Mouse (Mus musculus) liver, embryonic 12.5 days (tissue): ENCODE results near the gene Sumo3. TPM values are rescaled to one million over a fixed set of nuclear protein-coding genes. Genes with fewer than 3 reads are reported as not detected.

Experiments
- ATAC-seq: fragments of 200-750 bp; cut with Nextera tagmentation; 2 replicates; pipeline ENCODE4 v1.8.0; 2017; ENCODE audit warnings: moderate number of reproducible peaks, mild to moderate bottlenecking, moderate library complexity
- H3K27ac ChIP-seq: fragments of 300-500 bp; sonication (generic); 2 replicates; pipeline ENCODE4 v1.5.1; 2016; ENCODE audit warnings: mild to moderate bottlenecking
- H3K27me3 ChIP-seq: fragments of 300-500 bp; sonication (generic); replicated peaks from 2 replicates; pipeline ENCODE4 v1.6.1; 2016; ENCODE audit warnings: mild to moderate bottlenecking, moderate library complexity
- H3K36me3 ChIP-seq: fragments of 300-500 bp; sonication (generic); 2 replicates; pipeline ENCODE4 v1.6.1; 2016; ENCODE audit warnings: mild to moderate bottlenecking, moderate library complexity
- H3K4me1 ChIP-seq: fragments of 300-500 bp; sonication (generic); 2 replicates; pipeline ENCODE4 v1.6.1; 2016
- H3K4me2 ChIP-seq: fragments of 300-500 bp; sonication (generic); 2 replicates; pipeline ENCODE4 v1.6.1; 2016; ENCODE audit warnings: mild to moderate bottlenecking, moderate library complexity
- H3K4me3 ChIP-seq: fragments of 300-500 bp; sonication (generic); 2 replicates; pipeline ENCODE4 v1.5.1; 2016; ENCODE audit warnings: mild to moderate bottlenecking, moderate library complexity
- H3K9ac ChIP-seq: fragments of 300-500 bp; sonication (generic); 2 replicates; pipeline ENCODE4 v1.6.1; 2016; ENCODE audit warnings: mild to moderate bottlenecking, moderate library complexity
- H3K9me3 ChIP-seq: fragments of 300-500 bp; sonication (generic); replicated peaks from 2 replicates; pipeline ENCODE4 v1.6.1; 2016; ENCODE audit warnings: mild to moderate bottlenecking, moderate library complexity
- WGBS: fragments of 180-500 bp; shearing (Covaris S2); methylation state at CpG from one replicate; pipeline ENCODE4 v1.1.7; 2016; ENCODE audit not compliant: insufficient replicate concordance; 5-methylcytosine and 5-hydroxymethylcytosine counted together
- polyA plus RNA-seq: library from polyadenylated mRNA; unstranded; fragments of >200 nt; fragmentation: Nextera tagmentation; extraction: Ambion mirVana; gene quantifications from 2 replicates; pipeline ENCODE4 v1.2.1, GENCODE M21; 2016

Gene Sumo3
- polyA plus RNA-seq, 1 experiment from 2014 or later, result 138 TPM

DNA sequence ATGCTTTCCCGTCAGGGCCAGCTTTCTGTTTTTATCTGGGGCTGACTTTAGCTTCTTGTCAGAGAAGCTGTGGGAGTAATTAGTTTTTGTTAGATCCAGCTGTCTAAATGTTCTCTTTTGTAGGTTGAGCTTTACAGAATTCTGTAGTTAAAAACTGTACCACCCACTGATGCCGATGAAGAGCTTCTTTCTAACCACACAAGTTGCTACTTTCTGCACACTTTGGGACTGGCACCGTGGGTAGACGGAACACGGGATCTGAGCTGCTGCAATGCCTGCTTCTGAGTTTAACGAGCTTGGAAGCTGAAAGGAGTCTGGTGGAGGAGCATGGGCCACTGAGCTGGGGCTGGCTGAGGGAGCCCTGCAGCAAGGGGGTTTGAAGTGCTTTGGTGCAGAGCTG, 14.4 kb upstream of the Sumo3 start:
- no peaks in the 10 kb centered on the region for H3K9me3 ChIP-seq
- H3K4me2 ChIP-seq, result no peak overlapping the region
- 82% methylated on average over 6 of the region's 6 CpGs for WGBS
- peaks cover 53% of the 10 kb centered on the region for H3K4me1 ChIP-seq
- H3K27me3 ChIP-seq, result no peaks in the 10 kb centered on the region
- H3K4me3 ChIP-seq, result no peak overlapping the region
- no peak overlapping the region for H3K9ac ChIP-seq
- H3K36me3 ChIP-seq, result peaks cover 99% of the 10 kb centered on the region
- peak overlapping the region; percentile 38; the same call in 1 of the 2 replicates for H3K27ac ChIP-seq
- ATAC-seq, result no peak

- Histone ChIP-seq H3K9ac (no peak overlapping the region), H3K4me3 (no peak overlapping the region), H3K36me3 (peaks cover 82% of the 10 kb centered on the region), H3K27ac (no peak overlapping the region), H3K9me3 (no peaks in the 10 kb centered on the region), H3K4me1 (peaks cover 7% of the 10 kb centered on the region), H3K4me2 (no peak overlapping the region), H3K27me3 (no peaks in the 10 kb centered on the region)
- ATAC-seq, result no peak
- WGBS, result 68% methylated on average over 2 of the region's 2 CpGs
Observed at GRCm38 (mm10) chr10:77596060-77596459, 9.8 kb upstream of the Sumo3 start.

DNA sequence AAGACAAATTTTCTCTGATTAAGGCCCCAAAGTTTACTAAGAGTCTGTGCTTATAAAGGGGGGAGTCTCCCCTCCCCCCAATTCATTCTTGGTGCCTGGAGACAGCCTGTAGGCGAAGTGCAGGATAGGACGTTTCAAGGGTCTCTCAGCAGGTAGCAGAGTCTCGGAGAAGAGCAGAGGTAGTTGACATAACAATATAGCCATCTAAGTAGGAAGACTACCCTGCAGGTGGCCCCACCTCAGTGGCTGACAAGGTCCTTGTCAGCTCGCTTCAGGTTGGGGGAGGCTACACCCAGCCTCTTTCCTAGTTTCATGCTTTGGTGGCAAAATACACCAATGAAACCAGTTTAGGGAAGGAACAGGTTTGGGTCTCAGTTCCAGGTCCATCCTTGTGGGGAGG, 2.9 kb upstream of the Sumo3 start:
- Histone ChIP-seq H3K36me3 (peaks cover 20% of the 10 kb centered on the region), H3K9ac (no peak overlapping the region), H3K9me3 (peaks cover 5% of the 10 kb centered on the region; the same call in 1 of the 2 replicates), H3K4me1 (peaks cover 26% of the 10 kb centered on the region), H3K27ac (no peak overlapping the region), H3K4me3 (no peak overlapping the region), H3K4me2 (no peak overlapping the region), H3K27me3 (no peaks in the 10 kb centered on the region)
- 61% methylated on average over 4 of the region's 4 CpGs for WGBS
- no peak for ATAC-seq

GRCm38 (mm10) chr10:77604111-77604510, 1.8 kb upstream of the Sumo3 start:
- ATAC-seq, result no peak
- peaks cover 18% of the 10 kb centered on the region for H3K36me3 ChIP-seq
- H3K9ac ChIP-seq, result no peak overlapping the region
- no peak overlapping the region for H3K4me3 ChIP-seq
- H3K4me2 ChIP-seq, result no peak overlapping the region
- WGBS, result 89% methylated on average over 6 of the region's 6 CpGs
- peaks cover 5% of the 10 kb centered on the region; the same call in 1 of the 2 replicates for H3K9me3 ChIP-seq
- H3K27me3 ChIP-seq, result no peaks in the 10 kb centered on the region
- peaks cover 31% of the 10 kb centered on the region for H3K4me1 ChIP-seq
- no peak overlapping the region for H3K27ac ChIP-seq

- Histone ChIP-seq H3K9me3 (peaks cover 5% of the 10 kb centered on the region; the same call in 1 of the 2 replicates), H3K4me3 (no peak overlapping the region), H3K4me2 (no peak overlapping the region), H3K4me1 (peaks cover 35% of the 10 kb centered on the region), H3K36me3 (peaks cover 24% of the 10 kb centered on the region), H3K27ac (peak overlapping the region; percentile 98), H3K27me3 (no peaks in the 10 kb centered on the region), H3K9ac (no peak overlapping the region)
- no peak for ATAC-seq
- 80% methylated on average over 5 of the region's 5 CpGs for WGBS
Observed at GRCm38 (mm10) chr10:77604958-77605357, 939 bp upstream of the Sumo3 start.

DNA sequence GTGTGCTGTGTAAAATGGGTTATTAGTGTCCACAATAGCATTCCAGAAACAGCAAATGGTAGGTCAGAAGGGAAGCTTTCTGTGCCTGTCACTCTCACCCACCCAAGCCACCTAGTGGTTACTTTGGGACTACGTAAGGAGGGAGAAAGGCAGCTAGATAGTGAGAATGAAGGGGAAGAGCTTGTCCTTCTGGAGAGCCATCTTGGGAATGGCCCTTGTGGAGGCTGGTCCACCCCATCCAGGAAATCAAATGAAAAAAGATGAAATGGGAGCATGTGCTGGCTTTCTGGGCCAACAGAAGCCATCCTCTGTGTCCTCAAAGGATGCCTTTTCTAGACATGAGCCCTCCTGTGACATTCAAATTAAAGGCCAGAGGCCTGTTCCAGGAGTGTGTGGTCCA, 529 bp upstream of the Sumo3 start:
- Histone ChIP-seq H3K9ac (peak overlapping the region; percentile 87), H3K27ac (peak overlapping the region; percentile 98), H3K36me3 (peaks cover 28% of the 10 kb centered on the region), H3K4me1 (peaks cover 35% of the 10 kb centered on the region), H3K27me3 (no peaks in the 10 kb centered on the region), H3K4me2 (peak overlapping the region; percentile 95), H3K4me3 (peak overlapping the region; percentile 76), H3K9me3 (peaks cover 5% of the 10 kb centered on the region; the same call in 1 of the 2 replicates)
- peak; percentile 3; the same call in 1 of the 2 replicates for ATAC-seq
- WGBS, result 44% methylated on average over 1 of the region's 1 CpGs

DNA sequence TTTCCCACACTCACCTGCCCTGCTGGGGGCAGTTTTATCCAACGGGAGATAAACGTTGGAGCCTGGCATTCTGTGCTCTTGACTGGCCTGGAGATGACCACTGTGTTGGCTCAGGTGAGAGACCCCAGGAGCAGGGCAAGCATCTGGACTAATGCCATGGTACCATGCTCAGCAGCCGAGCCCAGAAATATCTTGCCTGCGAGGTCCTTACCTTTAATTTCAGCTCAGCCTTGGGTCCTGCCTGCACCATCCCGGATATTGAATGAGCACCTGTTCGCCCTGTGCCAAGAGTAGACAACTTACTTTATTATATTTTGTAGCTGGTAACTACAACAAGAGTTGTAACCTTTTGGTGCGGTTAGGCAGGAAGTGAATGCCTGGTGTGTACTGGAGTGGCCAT, 958 bp downstream of the Sumo3 start:
- Histone ChIP-seq H3K27me3 (no peaks in the 10 kb centered on the region), H3K4me1 (peaks cover 50% of the 10 kb centered on the region), H3K9ac (peak overlapping the region; percentile 87), H3K36me3 (peaks cover 43% of the 10 kb centered on the region), H3K4me2 (peak overlapping the region; percentile 95), H3K9me3 (peaks cover 5% of the 10 kb centered on the region; the same call in 1 of the 2 replicates), H3K4me3 (peak overlapping the region; percentile 76), H3K27ac (peak overlapping the region; percentile 98)
- WGBS, result 16% methylated on average over 7 of the region's 7 CpGs
- peak; percentile 36 for ATAC-seq

DNA sequence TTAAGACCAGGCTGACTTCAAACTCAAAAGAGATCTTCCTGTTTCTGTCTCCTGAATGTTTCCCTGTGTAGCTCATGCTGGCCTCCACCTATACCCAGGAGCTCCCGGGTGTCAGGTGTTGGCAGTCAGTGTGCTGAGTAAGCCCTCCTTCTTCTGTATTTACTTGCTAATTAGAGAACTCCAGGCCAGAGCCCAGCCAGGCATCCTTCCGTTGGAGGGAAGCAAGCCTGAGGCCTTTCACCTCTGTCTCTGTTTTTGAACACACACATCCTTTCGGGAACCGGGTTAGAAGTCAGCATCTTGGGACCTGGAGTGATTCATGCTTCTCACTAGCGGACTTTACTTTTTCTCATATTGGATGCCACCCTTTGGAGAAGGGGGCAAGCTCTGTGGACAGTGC, 1.5 kb downstream of the Sumo3 start:
- peaks cover 52% of the 10 kb centered on the region for H3K4me1 ChIP-seq
- WGBS, result 56% methylated on average over 5 of the region's 5 CpGs
- no peak for ATAC-seq
- H3K4me2 ChIP-seq, result peak overlapping the region; percentile 95
- peak overlapping the region; percentile 76 for H3K4me3 ChIP-seq
- H3K9me3 ChIP-seq, result peaks cover 5% of the 10 kb centered on the region; the same call in 1 of the 2 replicates
- H3K27ac ChIP-seq, result peak overlapping the region; percentile 98
- no peaks in the 10 kb centered on the region for H3K27me3 ChIP-seq
- H3K9ac ChIP-seq, result peak overlapping the region; percentile 87
- H3K36me3 ChIP-seq, result peaks cover 49% of the 10 kb centered on the region

GRCm38 (mm10) chr10:77608589-77608988, 2.7 kb downstream of the Sumo3 start:
- Histone ChIP-seq H3K27ac (no peak overlapping the region), H3K9me3 (peaks cover 5% of the 10 kb centered on the region; the same call in 1 of the 2 replicates), H3K27me3 (no peaks in the 10 kb centered on the region), H3K4me3 (no peak overlapping the region), H3K4me2 (no peak overlapping the region), H3K4me1 (peaks cover 54% of the 10 kb centered on the region), H3K9ac (no peak overlapping the region), H3K36me3 (peaks cover 60% of the 10 kb centered on the region)
- WGBS, result 89% methylated on average over 8 of the region's 8 CpGs
- no peak for ATAC-seq

GRCm38 (mm10) chr10:77610221-77610961, 4.5 kb downstream of the Sumo3 start:
- Histone ChIP-seq H3K36me3 (peaks cover 77% of the 10 kb centered on the region), H3K4me3 (no peak overlapping the region), H3K9me3 (no peaks in the 10 kb centered on the region), H3K27ac (no peak overlapping the region), H3K4me1 (peaks cover 53% of the 10 kb centered on the region), H3K27me3 (no peaks in the 10 kb centered on the region), H3K9ac (no peak overlapping the region), H3K4me2 (no peak overlapping the region)
- no peak for ATAC-seq
- 82% methylated on average over 8 of the region's 8 CpGs for WGBS

DNA sequence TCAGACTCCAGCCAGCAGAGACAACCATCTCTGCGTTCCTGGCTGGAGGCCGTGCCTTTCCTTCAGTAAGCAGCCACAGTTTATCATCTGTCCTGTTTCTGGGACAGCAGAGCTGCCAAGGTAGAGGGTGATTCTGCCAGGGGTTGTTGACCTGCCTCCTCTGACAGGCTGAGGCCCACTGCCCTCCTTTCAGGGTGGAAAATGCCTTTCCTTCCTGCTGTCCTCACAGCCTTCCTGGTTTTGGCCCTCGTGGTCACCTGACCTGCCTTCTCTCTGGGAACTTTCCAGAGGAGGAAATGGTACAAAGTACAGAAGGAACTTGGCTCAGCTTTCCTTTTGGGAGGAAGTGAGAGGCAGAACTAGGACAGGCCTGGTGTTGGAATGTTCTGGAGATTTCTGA, 7.5 kb downstream of the Sumo3 start:
- Histone ChIP-seq H3K4me2 (no peak overlapping the region), H3K4me1 (peaks cover 30% of the 10 kb centered on the region), H3K27me3 (no peaks in the 10 kb centered on the region), H3K36me3 (peaks cover 97% of the 10 kb centered on the region), H3K9ac (no peak overlapping the region), H3K4me3 (no peak overlapping the region), H3K27ac (peak overlapping the region; percentile 43; the same call in 1 of the 2 replicates), H3K9me3 (no peaks in the 10 kb centered on the region)
- no peak for ATAC-seq
- WGBS, result 66% methylated on average over 3 of the region's 3 CpGs

DNA sequence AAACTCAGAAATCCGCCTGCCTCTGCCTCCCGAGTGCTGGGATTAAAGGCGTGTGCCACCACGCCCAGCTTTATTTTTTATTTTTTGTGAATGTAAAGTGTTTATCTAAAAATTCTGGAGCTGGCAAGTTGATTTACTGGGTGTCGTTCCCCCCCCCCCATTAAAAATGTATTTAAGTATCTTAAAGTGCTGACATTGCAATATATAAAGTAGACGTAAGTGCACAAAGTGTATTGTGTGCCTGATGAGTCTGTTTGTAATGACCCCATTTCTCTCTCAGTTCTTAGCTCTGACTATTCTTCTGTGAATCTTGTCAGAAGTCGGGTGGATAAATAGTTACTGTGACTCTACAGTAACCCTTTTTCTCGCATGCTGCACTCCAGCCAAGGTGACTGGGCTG, 9.8 kb downstream of the Sumo3 start:
- Histone ChIP-seq H3K9me3 (no peaks in the 10 kb centered on the region), H3K4me3 (no peak overlapping the region), H3K4me2 (no peak overlapping the region), H3K27ac (no peak overlapping the region), H3K4me1 (peaks cover 21% of the 10 kb centered on the region), H3K36me3 (peaks cover 85% of the 10 kb centered on the region), H3K9ac (no peak overlapping the region), H3K27me3 (no peaks in the 10 kb centered on the region)
- no peak for ATAC-seq
- WGBS, result 84% methylated on average over 8 of the region's 8 CpGs
